In the genomic region with DNA sequence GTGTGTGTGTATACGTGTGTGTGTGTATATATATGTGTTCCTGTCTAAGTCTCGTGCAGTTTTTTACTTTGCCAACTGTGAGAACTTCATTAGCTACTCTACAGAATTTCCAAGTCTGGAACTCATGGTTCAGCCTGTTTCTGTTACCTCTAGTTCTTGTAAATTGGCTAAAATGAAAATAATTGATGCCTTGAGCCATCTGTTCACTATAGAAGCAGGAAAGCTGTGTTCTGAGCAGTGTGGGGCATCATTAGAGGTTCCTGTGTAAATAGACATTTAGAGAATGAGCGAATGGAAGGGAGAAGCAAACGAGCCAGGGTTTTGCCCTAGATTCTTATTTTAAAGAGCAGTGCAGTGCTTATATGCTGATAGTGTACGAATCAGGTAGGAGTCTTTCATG, we compare ENCODE assay signal across 22 mouse cellular contexts. TPM values are rescaled to one million over a fixed set of nuclear protein-coding genes. Genes with fewer than 3 reads are reported as not detected.
A peak's percentile ranks its signal among the peaks of the same experiment; 100 is the strongest.
DNase-seq lines count a peak whose midpoint lies in the region; ATAC-seq lines count a peak whose summit lies in the region.
"Had no signal": no experiment of that assay in that cellular context is flagged by ENCODE, and none has a peak within 500 bp of the region (broad histone marks: within the 10 kb centered on the region; RNA-seq: fewer than 3 reads in every experiment).

No protein-coding gene starts in this region.

- no peak overlapping the region for H3K4me2 ChIP-seq in forebrain, embryonic 16.5 days (ENCODE audit: low read length)
- no peak overlapping the region for H3K4me2 ChIP-seq in forebrain, embryonic 12.5 days
- H3K4me2 ChIP-seq: heart, embryonic 12.5 days; heart, embryonic 15.5 days; hindbrain, embryonic 12.5 days; hindbrain, embryonic 15.5 days had no signal

- no peak overlapping the region for H3K27ac ChIP-seq in forebrain, embryonic 16.5 days (ENCODE audit: low read length)
- H3K27ac ChIP-seq in forebrain, embryonic 12.5 days = no peak overlapping the region
- no peak overlapping the region for H3K27ac ChIP-seq in heart, embryonic 10.5 days
- H3K27ac ChIP-seq: heart, embryonic 15.5 days; hindbrain, embryonic 12.5 days; hindbrain, embryonic 15.5 days had no signal

- peak; percentile 65 for ATAC-seq in forebrain, embryonic 16.5 days
- no peak for ATAC-seq in forebrain, embryonic 12.5 days (ENCODE audit: low FRiP score)
- ATAC-seq: activated CD4-positive, CD25-positive, alpha-beta regulatory T cell, adult 4 months; intestine, postnatal 0 days had no signal

- H3K36me3 ChIP-seq in forebrain, embryonic 16.5 days (ENCODE audit: control insufficient read depth, insufficient read depth) = no peaks in the 10 kb centered on the region
- no peaks in the 10 kb centered on the region for H3K36me3 ChIP-seq in forebrain, embryonic 12.5 days (replicated peaks)
- H3K36me3 ChIP-seq in heart, embryonic 10.5 days = no peaks in the 10 kb centered on the region
- H3K36me3 ChIP-seq: heart, embryonic 15.5 days; hindbrain, embryonic 12.5 days; hindbrain, embryonic 15.5 days had no signal

- H3K4me3 ChIP-seq in forebrain, embryonic 16.5 days (replicated peaks; ENCODE audit: low read length) = no peak overlapping the region
- no peak overlapping the region for H3K4me3 ChIP-seq in forebrain, embryonic 12.5 days (replicated peaks)
- H3K4me3 ChIP-seq in heart, embryonic 10.5 days = no peak overlapping the region
- H3K4me3 ChIP-seq: heart, embryonic 12.5 days; heart, embryonic 15.5 days; hindbrain, embryonic 12.5 days; hindbrain, embryonic 15.5 days had no signal

- no peak overlapping the region for H3K9ac ChIP-seq in forebrain, embryonic 16.5 days (replicated peaks; ENCODE audit: low read depth, low read length)
- H3K9ac ChIP-seq in forebrain, embryonic 12.5 days = no peak overlapping the region
- H3K9ac ChIP-seq: heart, embryonic 12.5 days; heart, embryonic 15.5 days; hindbrain, embryonic 12.5 days; hindbrain, embryonic 15.5 days had no signal

- H3K4me1 ChIP-seq in forebrain, embryonic 16.5 days (replicated peaks; ENCODE audit: control insufficient read depth, insufficient read depth, low read length) = peaks cover 15% of the 10 kb centered on the region
- peaks cover 12% of the 10 kb centered on the region for H3K4me1 ChIP-seq in forebrain, embryonic 12.5 days
- H3K4me1 ChIP-seq in heart, embryonic 10.5 days = peaks cover 60% of the 10 kb centered on the region

- intact Hi-C loops in heart, postnatal 36 days (cut with DNase I) = no loop called here

- DNase-seq in cerebellum, adult 9-10 months = peak; percentile 50
- no peak for DNase-seq in cerebellum, postnatal 14 days
- DNase-seq in heart, embryonic 10.5 days (ENCODE audit: low spot score) = peak; percentile 14
- no peak for DNase-seq in heart, postnatal 36 days
- peak; percentile 36 for DNase-seq in telencephalon, adult 2 months (ENCODE audit: low read depth, low spot score)
- no peak for DNase-seq in spleen, postnatal 4 days (ENCODE audit: low spot score in 2 of 2)
- DNase-seq: adrenal gland, adult 8-10 months; adrenal gland, postnatal 25 days; cerebellum, adult 11 months; cerebellum, postnatal 10 days; gastrocnemius, postnatal 10 days; gastrocnemius, postnatal 36 days; heart, postnatal 10 days; kidney, adult 2 months had no signal

- WGBS in forebrain, embryonic 16.5 days = 44% methylated on average over 5 of the region's 5 CpGs
- 63% methylated on average over 5 of the region's 5 CpGs for WGBS in forebrain, embryonic 12.5 days
- WGBS in heart, embryonic 10.5 days = 90% methylated on average over 5 of the region's 5 CpGs

- H3K9me3 ChIP-seq in forebrain, embryonic 16.5 days (ENCODE audit: control insufficient read depth, low read length) = no peaks in the 10 kb centered on the region
- H3K9me3 ChIP-seq in forebrain, embryonic 12.5 days = no peaks in the 10 kb centered on the region
- H3K9me3 ChIP-seq in heart, embryonic 10.5 days = no peaks in the 10 kb centered on the region
- H3K9me3 ChIP-seq: heart, embryonic 12.5 days; heart, embryonic 15.5 days; hindbrain, embryonic 12.5 days; hindbrain, embryonic 15.5 days had no signal

- no peaks in the 10 kb centered on the region for H3K27me3 ChIP-seq in forebrain, embryonic 16.5 days (replicated peaks; ENCODE audit: control insufficient read depth, insufficient read depth, low read length)
- H3K27me3 ChIP-seq in forebrain, embryonic 12.5 days = no peaks in the 10 kb centered on the region
- no peaks in the 10 kb centered on the region for H3K27me3 ChIP-seq in heart, embryonic 10.5 days (ENCODE audit: insufficient read depth, poor library complexity, severe bottlenecking)
- H3K27me3 ChIP-seq: heart, embryonic 12.5 days; heart, embryonic 15.5 days; hindbrain, embryonic 12.5 days; hindbrain, embryonic 15.5 days had no signal

RNA-seq across cellular contexts. Expression of a gene that starts 14.6 kb away (rescaled TPM):
- polyA plus RNA-seq in forebrain, embryonic 16.5 days (2015; fragmentation: Nextera tagmentation; extraction: Ambion mirVana) = 28.1 and 29.7 TPM in 2 replicates
- 17.0 and 18.2 TPM in 2 replicates for polyA plus RNA-seq in forebrain, embryonic 12.5 days (2016; fragmentation: Nextera tagmentation; extraction: Ambion mirVana)
- 11.5 and 20.1 TPM in 2 replicates for polyA plus RNA-seq in heart, embryonic 10.5 days (2016; fragmentation: Nextera tagmentation; extraction: Ambion mirVana)
- 10 to 100 TPM; 68.1 to 82.1 TPM for total RNA-seq in heart, postnatal 36 days (2021)

Comparison
In these comparisons a context has a peak if more than half of its experiments do, and no peak if none do; other contexts are left out.
1. DNase-seq: peak in cerebellum, adult 9-10 months (single experiment), heart, embryonic 10.5 days (single experiment) and telencephalon, adult 2 months (single experiment); none in cerebellum, postnatal 14 days (0 of 2), heart, postnatal 36 days (0 of 2) and spleen, postnatal 4 days (0 of 2).